Mouse (Mus musculus) embryonic facial prominence, embryonic 11.5 days (tissue): ENCODE data around the gene Snx15. TPM values are rescaled to one million over a fixed set of nuclear protein-coding genes. Genes with fewer than 3 reads are reported as not detected.

ENCODE experiments used
- ATAC-seq: fragments of 200-750 bp; cut with Nextera tagmentation; replicated peaks from 2 replicates; pipeline ENCODE4 v1.8.0; 2017; ENCODE audit warnings: low read depth; ENCODE audit not compliant: insufficient number of reproducible peaks, low FRiP score, low TSS enrichment
- DNase-seq: peaks from one replicate; pipeline ENCODE4 v3.0.0-alpha.2; 2015; ENCODE audit warnings: low spot score
- H3K27ac ChIP-seq: fragments of 300-500 bp; sonication (generic); replicated peaks from 2 replicates; pipeline ENCODE4 v1.5.1; 2014; ENCODE audit warnings: mild to moderate bottlenecking, low read depth, low read length, control low read depth
- H3K27me3 ChIP-seq: fragments of 300-500 bp; sonication (generic); 2 replicates; pipeline ENCODE4 v1.6.1; 2014; ENCODE audit warnings: mild to moderate bottlenecking, low read length, moderate library complexity, mixed read lengths; ENCODE audit not compliant: control insufficient read depth, insufficient read depth
- H3K36me3 ChIP-seq: fragments of 300-500 bp; sonication (generic); replicated peaks from 2 replicates; pipeline ENCODE4 v1.6.1; 2014; ENCODE audit warnings: low read depth, mild to moderate bottlenecking, low read length, moderate library complexity, mixed read lengths; ENCODE audit not compliant: control insufficient read depth, insufficient read depth
- H3K4me1 ChIP-seq: fragments of 300-500 bp; sonication (generic); 2 replicates; pipeline ENCODE4 v1.6.1; 2014; ENCODE audit warnings: low read length, mixed read lengths; ENCODE audit not compliant: control insufficient read depth, insufficient read depth
- H3K4me2 ChIP-seq: fragments of 300-500 bp; sonication (generic); 2 replicates; pipeline ENCODE4 v1.6.1; 2014; ENCODE audit warnings: low read depth, mild to moderate bottlenecking, control low read depth, low read length, moderate library complexity
- H3K4me3 ChIP-seq: fragments of 300-500 bp; sonication (generic); 2 replicates; pipeline ENCODE4 v1.5.1; 2014; ENCODE audit warnings: low read depth, low read length, control low read depth
- H3K9ac ChIP-seq: fragments of 300-500 bp; sonication (generic); replicated peaks from 2 replicates; pipeline ENCODE4 v1.6.1; 2014; ENCODE audit warnings: mild to moderate bottlenecking, control low read depth, low read length
- H3K9me3 ChIP-seq: fragments of 300-500 bp; sonication (generic); replicated peaks from 2 replicates; pipeline ENCODE4 v1.6.1; 2016; ENCODE audit warnings: mild to moderate bottlenecking, low read length, inconsistent platforms, mixed read lengths; ENCODE audit not compliant: control insufficient read depth
- WGBS: fragments of 180-500 bp; shearing (Covaris S2); extraction: QIAGEN DNeasy Blood & Tissue Kit; methylation state at CpG from one replicate; pipeline ENCODE4 v1.1.7; 2014; 5-methylcytosine and 5-hydroxymethylcytosine counted together
- polyA plus RNA-seq: library from polyadenylated mRNA; unstranded; fragments of >200 nt; fragmentation: Nextera tagmentation; extraction: Ambion mirVana; gene quantifications from 2 replicates; pipeline ENCODE4 v1.2.1, GENCODE M21; 2014

The Snx15 gene
- polyA plus RNA-seq, 1 experiment from 2014 or later: 25.4 TPM

DNA sequence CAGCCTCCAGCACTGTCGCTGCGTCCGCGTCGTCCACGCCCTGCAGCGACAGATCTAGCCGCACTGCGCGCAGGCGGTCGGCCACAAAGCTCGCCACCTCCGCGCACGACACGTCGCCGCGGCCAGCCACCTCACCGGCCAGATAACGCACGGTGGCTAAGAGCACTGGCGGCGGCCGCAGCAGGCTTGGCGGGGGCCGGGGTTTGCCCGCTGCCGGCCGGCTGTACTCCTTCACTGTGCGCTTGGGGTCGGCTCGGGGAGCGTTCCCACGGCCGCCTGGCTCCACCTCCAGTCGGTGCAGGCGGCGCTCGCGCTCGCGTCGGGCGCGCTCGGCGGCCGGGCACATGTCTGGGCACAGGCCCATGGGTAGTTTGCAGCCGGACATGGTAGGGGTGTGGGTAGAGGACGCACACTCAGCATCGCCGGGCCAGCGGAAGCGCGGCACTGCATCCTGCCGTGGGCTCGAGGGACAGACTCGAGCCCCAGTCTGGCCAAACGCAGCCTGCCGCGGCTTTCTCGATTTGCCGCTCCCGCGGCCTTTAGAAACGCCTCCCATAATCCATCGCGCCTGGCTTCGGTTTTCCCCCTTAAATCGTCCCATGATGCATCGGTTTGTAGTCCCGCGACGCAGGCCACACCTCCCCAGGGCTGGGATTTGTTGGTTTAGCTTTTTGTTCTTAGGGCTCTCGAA lies 10.0 kb downstream of the Snx15 start, which contains the start of gene Sac3d1:
Gene Sac3d1 (minus strand): TSS at position 665 of the 691 bp plus-strand sequence.
- DNase-seq (peak; percentile 97), ATAC-seq (peak; percentile 76)
- Histone ChIP-seq H3K27me3 (no peaks in the 10 kb centered on the region), H3K4me3 (peak within 1 kb of the TSS; percentile 87), H3K9me3 (no peaks in the 10 kb centered on the region), H3K36me3 (peaks cover 12% of the 10 kb centered on the region), H3K27ac (peak within 1 kb of the TSS; percentile 94), H3K4me1 (no peaks in the 10 kb centered on the region), H3K4me2 (peak within 1 kb of the TSS; percentile 86), H3K9ac (peak within 1 kb of the TSS; percentile 93)
- under 1% methylated on average over 77 of the region's 77 CpGs for WGBS

DNA sequence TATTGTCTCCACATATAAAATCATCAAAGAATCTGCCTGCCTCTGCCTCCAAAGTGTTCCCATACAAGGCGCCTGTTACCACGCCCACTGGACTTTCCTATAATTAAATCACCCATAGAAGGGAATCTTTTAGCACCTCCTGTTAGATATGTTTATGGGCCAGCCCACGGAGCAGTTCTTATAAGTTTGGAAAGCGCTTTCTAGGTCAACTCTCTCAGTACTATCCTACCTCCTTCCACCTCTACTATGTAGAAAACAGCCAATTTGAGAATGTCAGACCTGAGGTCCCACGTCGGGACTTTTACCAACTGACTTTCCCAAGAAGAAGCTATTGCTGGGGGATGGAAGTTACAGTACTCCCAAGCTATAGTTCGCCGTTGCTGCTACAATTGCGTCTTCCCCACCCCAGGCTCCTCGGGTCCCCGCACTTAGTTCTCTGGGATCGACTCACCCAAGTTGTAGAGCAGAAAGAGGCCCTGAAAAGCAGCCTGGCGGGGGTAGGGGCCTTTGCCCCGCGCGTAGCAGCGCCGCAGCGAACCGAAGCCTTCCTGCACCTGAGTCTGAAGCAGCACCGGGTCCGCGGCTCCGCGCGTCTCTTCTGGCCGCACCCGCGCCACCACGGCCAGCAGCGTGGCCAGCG lies 10.6 kb downstream of the Snx15 start:
- DNase-seq: no peak
- peak overlapping the region; percentile 93 for H3K9ac ChIP-seq
- peak overlapping the region; percentile 86 for H3K4me2 ChIP-seq
- no peak for ATAC-seq
- H3K27me3 ChIP-seq: no peaks in the 10 kb centered on the region
- H3K36me3 ChIP-seq: peaks cover 12% of the 10 kb centered on the region
- H3K27ac ChIP-seq: peak overlapping the region; percentile 94
- 6% methylated on average over 32 of the region's 32 CpGs for WGBS
- H3K4me3 ChIP-seq: peak overlapping the region; percentile 87
- no peaks in the 10 kb centered on the region for H3K4me1 ChIP-seq
- no peaks in the 10 kb centered on the region for H3K9me3 ChIP-seq

DNA sequence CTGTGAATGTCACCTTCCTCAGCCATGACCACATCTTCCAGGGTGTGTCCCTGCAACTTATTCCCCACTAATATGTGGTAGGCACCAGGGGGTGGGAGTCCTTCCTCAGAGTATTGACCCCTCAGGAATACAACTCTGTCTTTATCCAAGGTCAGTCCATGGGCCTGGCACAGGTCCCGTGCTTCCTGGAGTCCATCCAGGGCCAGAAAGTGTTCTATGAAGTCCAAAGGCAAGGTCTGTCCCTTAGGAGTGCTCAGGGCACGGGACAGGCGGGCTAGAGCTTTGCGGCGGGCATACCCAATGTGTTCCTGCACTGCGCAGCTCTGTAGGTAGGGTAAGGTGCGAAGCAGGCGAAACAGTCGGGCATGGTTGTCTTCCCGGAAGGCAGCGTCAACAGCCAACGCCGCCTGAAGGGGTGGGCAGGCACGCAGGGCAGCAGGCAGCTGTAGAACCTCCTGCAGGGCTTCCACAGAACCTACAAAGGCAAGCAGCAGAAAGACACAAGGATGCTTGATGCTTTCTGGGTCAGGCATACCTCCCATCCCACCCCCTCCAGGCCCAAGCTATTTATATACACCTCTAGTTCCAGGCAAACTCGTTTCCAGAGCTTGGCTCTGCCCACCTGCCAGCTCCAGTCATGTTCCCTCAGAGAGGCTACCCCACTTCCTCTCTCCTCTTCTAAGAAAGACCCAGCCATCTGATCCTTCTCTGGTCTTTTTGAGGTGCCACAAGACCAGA lies 11.8 kb downstream of the Snx15 start:
- WGBS: 91% methylated on average over 15 of the region's 15 CpGs

DNA sequence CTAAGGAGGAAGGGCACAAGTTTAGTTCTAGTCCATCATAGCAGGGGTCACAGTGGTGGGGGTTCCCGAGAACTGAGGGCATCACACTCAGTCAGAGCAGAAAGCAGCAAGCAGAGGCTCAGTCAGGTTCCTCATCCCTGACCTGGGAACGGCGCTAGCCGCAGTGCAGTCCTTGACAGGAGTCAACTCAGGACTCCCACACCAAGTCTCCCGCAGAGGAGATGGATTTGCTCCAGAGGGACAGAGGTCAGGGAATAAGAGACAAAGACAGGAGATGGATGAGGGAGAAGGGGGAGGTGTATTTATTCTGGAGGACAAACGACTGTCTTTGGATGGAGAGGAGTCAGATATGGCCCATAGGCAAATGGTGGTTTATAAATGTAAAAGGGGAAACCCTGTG lies 15.0 kb downstream of the Snx15 start:
- Histone ChIP-seq H3K27me3 (no peaks in the 10 kb centered on the region), H3K9ac (no peak overlapping the region), H3K36me3 (peaks cover 12% of the 10 kb centered on the region), H3K4me3 (no peak overlapping the region), H3K4me1 (no peaks in the 10 kb centered on the region), H3K4me2 (no peak overlapping the region), H3K9me3 (no peaks in the 10 kb centered on the region), H3K27ac (no peak overlapping the region)
- WGBS: 74% methylated on average over 6 of the region's 6 CpGs
- DNase-seq (no peak), ATAC-seq (no peak)

More for the DNA sequence above, 11.8 kb downstream of the Snx15 start:
- no peaks in the 10 kb centered on the region for H3K27me3 ChIP-seq
- ATAC-seq (no peak), DNase-seq (no peak)
- H3K9ac ChIP-seq: no peak overlapping the region
- H3K9me3 ChIP-seq: no peaks in the 10 kb centered on the region
- peaks cover 12% of the 10 kb centered on the region for H3K36me3 ChIP-seq
- H3K4me1 ChIP-seq: no peaks in the 10 kb centered on the region
- H3K4me3 ChIP-seq: no peak overlapping the region
- H3K4me2 ChIP-seq: no peak overlapping the region
- no peak overlapping the region for H3K27ac ChIP-seq

DNA sequence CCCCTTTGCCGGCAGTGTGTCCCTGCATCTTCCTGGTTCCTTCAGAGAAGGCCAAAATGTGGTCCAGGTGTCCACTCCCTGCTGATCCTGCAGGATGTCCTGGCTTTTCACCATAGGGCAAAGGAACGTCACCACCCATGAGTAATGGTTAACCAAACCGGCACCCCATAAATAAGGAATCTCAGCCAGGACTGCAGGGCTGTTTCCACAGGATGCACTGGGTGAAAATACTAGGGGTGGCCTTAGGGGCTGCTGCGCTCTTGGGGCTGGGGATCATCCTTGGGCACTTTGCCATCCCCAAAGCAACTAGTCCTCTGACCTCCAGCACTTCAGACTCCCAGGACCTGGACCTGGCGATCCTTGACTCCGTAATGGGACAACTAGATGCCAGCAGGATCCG lies 22.5 kb downstream of the Snx15 start, which contains the start of gene Naaladl1:
Gene Naaladl1 (plus strand): TSS at position 197 of the 400 bp plus-strand sequence.
- whole genome bisulfite sequencing: 83% methylated on average over 7 of the region's 7 CpGs
- Histone ChIP-seq H3K4me2 (no peak within 1 kb of the TSS), H3K27ac (no peak within 1 kb of the TSS), H3K4me3 (no peak within 1 kb of the TSS), H3K36me3 (no peaks in the 10 kb centered on the region), H3K9ac (no peak within 1 kb of the TSS), H3K9me3 (no peaks in the 10 kb centered on the region), H3K27me3 (no peaks in the 10 kb centered on the region), H3K4me1 (no peaks in the 10 kb centered on the region)
- no peak for DNase-seq
- no peak for ATAC-seq

DNA sequence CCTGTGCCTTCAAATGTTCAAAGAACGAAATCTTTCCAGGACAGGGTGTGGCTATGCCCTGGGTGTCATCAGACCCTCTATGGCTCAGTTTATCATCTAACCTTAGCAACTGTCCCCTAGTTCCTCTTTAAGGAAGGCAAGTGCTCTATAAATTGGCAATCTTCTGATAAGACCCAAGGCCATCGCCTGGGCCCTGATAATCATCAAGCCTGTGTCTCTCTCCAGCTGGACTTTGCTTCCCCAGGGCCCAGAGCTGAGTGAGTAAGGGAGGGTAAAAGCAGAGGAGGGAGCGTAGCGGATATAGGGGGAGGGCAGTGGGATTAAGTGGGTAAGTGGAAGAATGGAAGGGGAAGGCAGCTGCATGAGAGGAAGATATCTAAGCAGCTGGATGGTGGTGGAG lies 23.6 kb downstream of the Snx15 start:
- Histone ChIP-seq H3K27ac (no peak overlapping the region), H3K4me3 (no peak overlapping the region), H3K4me1 (no peaks in the 10 kb centered on the region), H3K36me3 (no peaks in the 10 kb centered on the region), H3K9me3 (no peaks in the 10 kb centered on the region), H3K27me3 (no peaks in the 10 kb centered on the region), H3K4me2 (no peak overlapping the region), H3K9ac (no peak overlapping the region)
- 72% methylated on average over 4 of the region's 4 CpGs for WGBS
- DNase-seq (no peak), ATAC-seq (no peak)

DNA sequence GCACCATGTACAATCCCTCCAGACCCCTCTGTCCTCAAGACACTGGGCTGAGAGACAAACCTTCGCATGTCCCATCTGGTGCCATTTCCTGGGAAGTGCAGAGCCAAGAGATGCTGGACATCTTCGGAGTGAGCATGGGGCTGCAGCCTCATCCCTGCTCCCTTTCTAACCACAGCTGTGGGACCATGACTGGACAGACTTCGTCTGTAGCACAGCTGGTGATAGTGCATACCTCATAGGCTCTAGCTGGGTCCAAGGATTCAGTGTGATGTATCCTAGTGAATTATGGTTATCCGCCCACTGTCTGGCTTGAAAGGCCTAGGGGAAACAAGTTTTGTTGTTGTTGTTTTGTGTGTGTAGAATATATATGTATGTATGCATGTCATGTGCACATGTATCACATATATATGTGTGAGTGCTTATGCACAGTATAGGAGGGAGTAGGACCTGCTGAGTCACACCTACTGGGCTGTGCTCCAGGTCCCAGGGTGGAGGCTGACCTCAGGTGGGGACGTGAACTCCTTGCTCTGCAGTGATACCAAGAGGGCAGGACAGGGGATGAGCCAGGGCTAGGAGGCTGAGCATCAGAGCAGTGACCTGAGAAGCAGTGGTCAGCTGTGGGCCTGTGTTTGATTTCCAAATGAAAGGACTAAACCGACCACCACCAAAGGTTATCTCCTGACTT lies 25.8 kb downstream of the Snx15 start:
- no peaks in the 10 kb centered on the region for H3K9me3 ChIP-seq
- H3K4me2 ChIP-seq: no peak overlapping the region
- no peak overlapping the region for H3K27ac ChIP-seq
- no peaks in the 10 kb centered on the region for H3K36me3 ChIP-seq
- no peak overlapping the region for H3K4me3 ChIP-seq
- no peaks in the 10 kb centered on the region for H3K27me3 ChIP-seq
- no peaks in the 10 kb centered on the region for H3K4me1 ChIP-seq
- WGBS: 78% methylated on average over 6 of the region's 6 CpGs
- DNase-seq (no peak), ATAC-seq (no peak)
- H3K9ac ChIP-seq: no peak overlapping the region
